Mouse (Mus musculus): ENCODE measurements around the gene Gsto1. TPM values are rescaled to one million over a fixed set of nuclear protein-coding genes. Genes with fewer than 3 reads are reported as not detected.

The Gsto1 gene
- polyA plus RNA-seq, 1 experiment = 3.1 TPM

DNA sequence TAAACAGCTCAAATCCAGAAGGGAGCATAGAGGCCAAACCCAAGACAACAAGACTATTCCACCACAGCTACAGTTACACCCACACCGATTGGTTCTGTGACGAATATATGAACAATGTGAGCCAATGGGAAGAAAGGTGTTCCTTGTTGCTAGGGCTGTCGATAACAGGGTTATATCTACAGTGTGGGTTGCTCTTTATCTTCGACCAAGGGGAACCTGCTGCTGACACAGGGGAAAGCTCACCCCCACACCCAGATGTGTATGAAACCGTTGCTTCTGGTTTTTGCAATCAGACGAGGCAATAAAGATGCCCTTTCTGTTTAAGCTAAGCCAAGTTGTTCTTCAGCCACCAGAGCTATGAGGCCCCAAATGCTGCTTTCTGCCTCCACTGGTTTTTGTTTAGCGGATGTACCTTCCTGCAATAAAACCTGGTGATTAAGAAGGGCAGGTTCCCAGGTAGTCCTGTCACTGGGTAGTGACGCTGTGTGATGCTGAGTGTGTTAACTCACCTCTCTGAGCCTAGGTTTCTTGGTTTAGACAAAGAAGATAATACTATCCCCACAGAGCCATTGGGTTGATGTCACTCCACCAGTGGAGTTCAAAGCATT, 43.8 kb downstream of the Gsto1 start:
- no peak overlapping the region for H3K4me3 ChIP-seq (replicated peaks)
- peaks cover 38% of the 10 kb centered on the region for H3K4me1 ChIP-seq (ENCODE audit: control insufficient read depth)
- TF ChIP-seq GATA1 (IDR thresholded peaks at IDR 0.05; ENCODE audit: low read length) (no peak), TAL1 (IDR thresholded peaks at IDR 0.05; ENCODE audit: low read length) (no peak)
- no peaks in the 10 kb centered on the region for H3K27me3 ChIP-seq (ENCODE audit: control insufficient read depth)
- no peaks in the 10 kb centered on the region for H3K9me3 ChIP-seq (ENCODE audit: control insufficient read depth, low read length)
- peaks cover 40% of the 10 kb centered on the region for H3K36me3 ChIP-seq (ENCODE audit: control insufficient read depth)

GRCm38 (mm10) chr19:47900012-47900411, 45.2 kb downstream of the Gsto1 start:
- no peak overlapping the region for H3K4me3 ChIP-seq (replicated peaks)
- H3K9me3 ChIP-seq (ENCODE audit: control insufficient read depth, low read length) = no peaks in the 10 kb centered on the region
- peaks cover 39% of the 10 kb centered on the region for H3K36me3 ChIP-seq (ENCODE audit: control insufficient read depth)
- TF ChIP-seq TAL1 (IDR thresholded peaks at IDR 0.05; ENCODE audit: low read length) = no peak
- no peaks in the 10 kb centered on the region for H3K27me3 ChIP-seq (ENCODE audit: control insufficient read depth)
- H3K4me1 ChIP-seq (ENCODE audit: control insufficient read depth) = peaks cover 40% of the 10 kb centered on the region

DNA sequence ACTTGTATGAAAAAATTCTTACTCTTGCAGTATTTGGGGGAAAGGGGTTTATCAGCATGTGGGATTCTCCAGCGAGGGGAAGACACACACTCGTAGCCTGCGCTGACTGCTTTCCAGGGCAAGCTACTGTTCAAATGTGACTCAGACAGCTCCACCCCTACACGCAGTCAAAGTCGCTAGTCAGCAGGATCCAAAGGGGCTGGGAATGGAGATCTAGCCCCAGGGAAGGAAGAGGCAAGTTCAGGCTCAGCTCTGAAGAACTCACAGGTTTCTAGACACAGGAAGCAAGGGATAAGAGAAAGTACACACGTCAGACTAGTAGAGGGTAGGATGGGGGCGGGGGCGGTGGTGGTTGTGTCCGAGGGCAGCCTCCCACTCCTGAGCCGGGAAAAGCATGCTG, 45.8 kb downstream of the Gsto1 start:
- Histone ChIP-seq H3K4me1 (ENCODE audit: control insufficient read depth) (peaks cover 45% of the 10 kb centered on the region), H3K4me3 (replicated peaks) (no peak overlapping the region), H3K9me3 (ENCODE audit: control insufficient read depth, low read length) (no peaks in the 10 kb centered on the region), H3K27me3 (ENCODE audit: control insufficient read depth) (no peaks in the 10 kb centered on the region), H3K36me3 (ENCODE audit: control insufficient read depth) (peaks cover 37% of the 10 kb centered on the region)
- TF ChIP-seq GATA1 (IDR thresholded peaks at IDR 0.05; ENCODE audit: low read length) = no peak
- no peak for TF ChIP-seq TAL1 (IDR thresholded peaks at IDR 0.05; ENCODE audit: low read length)

- peaks cover 19% of the 10 kb centered on the region for H3K36me3 ChIP-seq (ENCODE audit: control insufficient read depth)
- H3K27me3 ChIP-seq (ENCODE audit: control insufficient read depth) = no peaks in the 10 kb centered on the region
- H3K4me3 ChIP-seq (replicated peaks) = no peak overlapping the region
- peaks cover 50% of the 10 kb centered on the region for H3K4me1 ChIP-seq (ENCODE audit: control insufficient read depth)
- H3K9me3 ChIP-seq (ENCODE audit: control insufficient read depth, low read length) = no peaks in the 10 kb centered on the region
- TF ChIP-seq GATA1 (IDR thresholded peaks at IDR 0.05; ENCODE audit: low read length) = no peak
- TF ChIP-seq TAL1 (IDR thresholded peaks at IDR 0.05; ENCODE audit: low read length) = no peak
Observed at GRCm38 (mm10) chr19:47902316-47903201, 47.8 kb downstream of the Gsto1 start.

- Histone ChIP-seq H3K4me1 (ENCODE audit: control insufficient read depth) (peaks cover 50% of the 10 kb centered on the region), H3K9me3 (ENCODE audit: control insufficient read depth, low read length) (no peaks in the 10 kb centered on the region), H3K4me3 (replicated peaks) (no peak overlapping the region), H3K36me3 (ENCODE audit: control insufficient read depth) (peaks cover 15% of the 10 kb centered on the region), H3K27me3 (ENCODE audit: control insufficient read depth) (no peaks in the 10 kb centered on the region)
- TF ChIP-seq TAL1 (IDR thresholded peaks at IDR 0.05; ENCODE audit: low read length) (no peak), GATA1 (IDR thresholded peaks at IDR 0.05; ENCODE audit: low read length) (no peak)
Observed at GRCm38 (mm10) chr19:47903679-47904078, 48.9 kb downstream of the Gsto1 start.

DNA sequence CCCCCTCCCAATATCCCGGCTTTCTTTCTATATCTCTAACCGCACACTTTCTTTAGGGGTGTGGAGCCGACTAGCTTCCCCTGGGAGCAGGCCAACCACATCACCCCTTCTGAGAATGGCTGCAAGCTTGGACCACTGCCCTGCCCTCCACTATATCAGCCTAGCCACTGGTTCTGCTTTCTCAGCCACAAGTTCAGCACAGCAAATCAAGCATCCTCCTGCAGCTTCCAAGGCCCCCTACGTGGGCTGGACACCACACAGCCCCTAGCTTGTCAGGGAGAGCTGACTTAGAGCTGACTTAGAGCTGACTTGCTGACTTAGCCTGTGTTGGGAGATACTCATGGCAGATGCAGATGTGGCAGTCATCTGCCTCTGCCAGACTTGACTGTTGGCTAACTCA, 50.3 kb downstream of the Gsto1 start:
- Histone ChIP-seq H3K4me3 (replicated peaks) (no peak overlapping the region), H3K4me1 (ENCODE audit: control insufficient read depth) (peaks cover 50% of the 10 kb centered on the region), H3K9me3 (ENCODE audit: control insufficient read depth, low read length) (no peaks in the 10 kb centered on the region), H3K36me3 (ENCODE audit: control insufficient read depth) (peaks cover 14% of the 10 kb centered on the region), H3K27me3 (ENCODE audit: control insufficient read depth) (no peaks in the 10 kb centered on the region)
- TF ChIP-seq GATA1 (IDR thresholded peaks at IDR 0.05; ENCODE audit: low read length) = no peak
- TF ChIP-seq TAL1 (IDR thresholded peaks at IDR 0.05; ENCODE audit: low read length) = no peak

DNA sequence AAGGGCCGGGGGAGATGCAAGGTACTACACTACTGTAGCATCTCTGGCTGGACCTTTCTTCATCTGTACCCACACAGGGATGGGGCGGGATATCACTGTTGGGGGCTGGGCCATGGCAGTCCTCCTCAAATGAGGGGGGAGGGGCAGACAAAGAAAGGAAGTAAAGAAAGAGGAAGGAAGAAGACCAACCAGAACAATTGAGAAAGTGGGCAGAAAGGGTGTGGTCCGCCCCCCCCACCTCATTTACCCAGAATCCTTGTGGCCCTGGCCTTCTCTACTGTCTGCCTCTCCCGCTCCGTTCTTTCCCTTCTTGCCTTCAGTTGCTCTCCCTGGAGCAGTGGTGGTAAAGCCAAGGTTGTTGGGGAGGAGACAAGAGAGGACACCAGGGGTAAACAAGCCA, 50.8 kb downstream of the Gsto1 start:
- no peaks in the 10 kb centered on the region for H3K9me3 ChIP-seq (ENCODE audit: control insufficient read depth, low read length)
- H3K4me3 ChIP-seq (replicated peaks) = no peak overlapping the region
- TF ChIP-seq TAL1 (IDR thresholded peaks at IDR 0.05; ENCODE audit: low read length) = no peak
- H3K4me1 ChIP-seq (ENCODE audit: control insufficient read depth) = peaks cover 51% of the 10 kb centered on the region
- H3K27me3 ChIP-seq (ENCODE audit: control insufficient read depth) = no peaks in the 10 kb centered on the region
- peaks cover 12% of the 10 kb centered on the region for H3K36me3 ChIP-seq (ENCODE audit: control insufficient read depth)

DNA sequence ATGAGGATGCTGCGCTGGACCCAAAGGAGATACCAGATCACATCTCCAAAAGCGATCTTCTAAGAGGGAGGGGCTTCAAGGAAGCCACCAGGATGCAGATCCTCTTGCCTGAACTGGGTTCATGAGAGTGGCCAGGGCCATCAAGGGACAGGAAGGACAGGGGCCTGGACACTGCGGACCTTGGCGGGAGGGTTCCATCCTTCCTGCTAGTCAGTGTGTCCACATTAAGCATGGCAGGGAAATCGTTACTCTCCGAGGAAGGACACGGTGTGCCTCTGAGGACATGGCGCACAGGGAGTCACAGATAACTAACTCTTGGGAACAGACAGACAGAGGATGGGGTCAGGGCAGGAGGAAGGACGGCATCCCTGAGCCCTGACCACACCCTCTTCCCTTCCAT, 52.8 kb downstream of the Gsto1 start:
- TF ChIP-seq TAL1 (IDR thresholded peaks at IDR 0.05; ENCODE audit: low read length) (no peak), GATA1 (IDR thresholded peaks at IDR 0.05; ENCODE audit: low read length) (no peak)
- Histone ChIP-seq H3K27me3 (ENCODE audit: control insufficient read depth) (no peaks in the 10 kb centered on the region), H3K4me1 (ENCODE audit: control insufficient read depth) (peaks cover 58% of the 10 kb centered on the region), H3K4me3 (replicated peaks) (no peak overlapping the region), H3K36me3 (ENCODE audit: control insufficient read depth) (peaks cover 22% of the 10 kb centered on the region), H3K9me3 (ENCODE audit: control insufficient read depth, low read length) (no peaks in the 10 kb centered on the region)

GRCm38 (mm10) chr19:47908961-47909371, 54.2 kb downstream of the Gsto1 start:
- Histone ChIP-seq H3K9me3 (ENCODE audit: control insufficient read depth, low read length) (no peaks in the 10 kb centered on the region), H3K4me3 (replicated peaks) (peak overlapping the region; percentile 16), H3K4me1 (ENCODE audit: control insufficient read depth) (peaks cover 58% of the 10 kb centered on the region), H3K27me3 (ENCODE audit: control insufficient read depth) (no peaks in the 10 kb centered on the region), H3K36me3 (ENCODE audit: control insufficient read depth) (peaks cover 26% of the 10 kb centered on the region)
- TF ChIP-seq GATA1 (IDR thresholded peaks at IDR 0.05; ENCODE audit: low read length) (no peak), TAL1 (IDR thresholded peaks at IDR 0.05; ENCODE audit: low read length) (no peak)

Measured in erythroblast, embryonic 14.5 days (primary cell).